Mouse (Mus musculus) C2C12 (cell line): ENCODE data around the gene Phf20.

Experiments
- CEBPB ChIP-seq: IDR thresholded peaks from one replicate; pipeline ENCODE4 v1.6.1; 2011; ENCODE audit warnings: low read depth, mild to moderate bottlenecking, control low read depth, moderate library complexity
- CTCF ChIP-seq: IDR thresholded peaks from one replicate; pipeline ENCODE4 v1.5.1; 2011; ENCODE audit not compliant: control insufficient read depth, insufficient read depth, insufficient read length

- TF ChIP-seq CTCF (peak; percentile 39), CEBPB (no peak)
Measured at GRCm38 (mm10) chr2:156278226-156279017, 82.2 kb downstream of the Phf20 start.
